Mouse (Mus musculus) testis, adult 2 months (tissue): Measurements from ENCODE around the gene Tmigd1.

Source experiments
- CTCF ChIP-seq: fragments of 200-500 bp; IDR thresholded peaks from 2 replicates; pipeline ENCODE4 v1.5.1; 2012; ENCODE audit warnings: low read depth, mild to moderate bottlenecking, inconsistent platforms, low read length, moderate library complexity; ENCODE audit not compliant: control insufficient read depth, insufficient read depth, insufficient replicate concordance
- POLR2A ChIP-seq: fragments of 200-500 bp; IDR thresholded peaks from 2 replicates; pipeline ENCODE4 v1.6.1; 2012; ENCODE audit warnings: low read depth, mild to moderate bottlenecking, inconsistent platforms, low read length, moderate library complexity; ENCODE audit not compliant: control insufficient read depth

DNA sequence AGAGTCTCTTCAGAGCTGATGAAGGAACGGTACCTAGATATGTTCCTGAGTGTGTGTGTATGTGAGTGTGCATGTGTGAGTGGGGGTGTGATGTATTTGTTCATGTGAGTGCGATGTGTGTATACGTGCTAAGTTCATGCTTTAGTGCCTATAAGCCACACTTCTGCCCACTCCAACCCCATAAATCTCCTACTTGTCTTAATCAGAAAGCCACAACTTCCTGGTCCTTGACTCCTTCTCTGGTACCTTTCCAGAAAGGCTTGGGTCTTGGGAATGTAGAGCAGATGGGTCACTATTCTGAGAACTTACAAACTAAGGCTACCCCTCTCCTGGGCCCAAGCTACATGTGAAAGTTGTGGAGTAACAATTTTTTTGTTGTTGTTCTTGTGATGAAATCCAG lies 3.2 kb upstream of the Tmigd1 start:
- no peak for TF ChIP-seq POLR2A
- TF ChIP-seq CTCF, result no peak
